Mouse (Mus musculus): ENCODE data around the gene Mmp23.

- TF ChIP-seq CTCF (conservative IDR thresholded peaks at IDR 0.05; ENCODE audit: insufficient read depth, insufficient read length, low read depth, low read length): no peak
- no peak for TF ChIP-seq POLR2A (IDR thresholded peaks at IDR 0.05; ENCODE audit: low read depth, low read length)
These were observed 39.2 kb upstream of the Mmp23 start for GRCm38 (mm10) chr4:155692421-155692820.
